Mouse (Mus musculus): ENCODE data around the gene Prdm1.

DNA sequence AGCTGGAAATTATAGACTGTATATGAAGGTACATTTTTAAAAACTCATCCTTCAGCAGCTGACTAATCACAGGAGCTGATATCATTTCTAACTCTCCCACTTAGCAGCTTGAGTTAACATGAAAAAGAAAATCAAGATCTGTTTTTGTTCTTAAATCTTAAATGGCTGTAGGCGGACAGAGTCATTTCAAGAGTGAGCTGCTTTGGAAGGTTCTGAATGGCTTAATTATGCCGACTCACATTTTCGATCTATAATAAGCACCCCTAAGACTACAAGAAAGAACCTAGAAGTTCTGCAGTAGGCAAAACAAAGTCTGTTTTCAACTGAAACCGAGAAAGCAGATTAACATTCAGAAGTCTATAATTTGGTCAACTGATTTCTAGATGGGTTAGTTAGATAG is 83.9 kb downstream of the Prdm1 start:
- TF ChIP-seq CTCF (IDR thresholded peaks at IDR 0.05; ENCODE audit: extremely low read depth, insufficient read length, insufficient replicate concordance, low read depth, low read length) (no peak), POLR2A (IDR thresholded peaks at IDR 0.05; ENCODE audit: low read depth, low read length) (no peak)

Measured in small intestine, adult 2 months (tissue).